Mouse (Mus musculus) spleen, postnatal 4 days (tissue): Measurements from ENCODE around the gene Zdhhc24.

Experiments used
- DNase-seq, 2 experiments: peaks; one replicate each; pipeline ENCODE4 v3.0.0; 2022; ENCODE audit warnings: low spot score in 2 of 2

The Zdhhc24 gene

GRCm38 (mm10) chr19:4877785-4878184 is 683 bp upstream of the Zdhhc24 start, which contains the start of gene Actn3:
Actn3 (minus strand) TSS chr19:4877909.
- DNase-seq: peak in 1 of 2 experiments; percentile 65

- DNase-seq: no peak
These were observed 846 bp downstream of the Zdhhc24 start for GRCm38 (mm10) chr19:4879324-4879703.

GRCm38 (mm10) chr19:4883961-4884360 is 5.5 kb downstream of the Zdhhc24 start:
- DNase-seq: peak in 1 of 2 experiments; percentile 66

- no peak for DNase-seq
These were observed 11.3 kb downstream of the Zdhhc24 start for GRCm38 (mm10) chr19:4889791-4890190.

GRCm38 (mm10) chr19:4891798-4892197 is 13.3 kb downstream of the Zdhhc24 start:
- DNase-seq: peak; percentile 53 to 67

GRCm38 (mm10) chr19:4896780-4897520 is 18.5 kb downstream of the Zdhhc24 start:
- DNase-seq: no peak

GRCm38 (mm10) chr19:4898972-4899371 is 20.5 kb downstream of the Zdhhc24 start:
- DNase-seq: no peak

GRCm38 (mm10) chr19:4899888-4900287 is 21.4 kb downstream of the Zdhhc24 start:
- DNase-seq: no peak

GRCm38 (mm10) chr19:4905979-4906794 is 27.7 kb downstream of the Zdhhc24 start, which contains the start of gene Bbs1:
Bbs1 (minus strand) TSS chr19:4906628.
- DNase-seq: peak; percentile 82 to 94

GRCm38 (mm10) chr19:4908107-4908506 is 29.6 kb downstream of the Zdhhc24 start:
- peak; percentile 62 to 79 for DNase-seq

GRCm38 (mm10) chr19:4909376-4909775 is 30.9 kb downstream of the Zdhhc24 start:
- no peak for DNase-seq

- DNase-seq: no peak
These were observed 37.6 kb downstream of the Zdhhc24 start for GRCm38 (mm10) chr19:4915924-4916603.

GRCm38 (mm10) chr19:4916827-4917226 is 38.4 kb downstream of the Zdhhc24 start:
- DNase-seq: no peak

- DNase-seq: no peak
These were observed 41.2 kb downstream of the Zdhhc24 start for GRCm38 (mm10) chr19:4919652-4920051.

GRCm38 (mm10) chr19:4925121-4925860 is 46.8 kb downstream of the Zdhhc24 start:
- no peak for DNase-seq

GRCm38 (mm10) chr19:4927904-4928531 is 49.5 kb downstream of the Zdhhc24 start, which contains the start of gene Dpp3:
Dpp3 (minus strand) TSS chr19:4928287.
- DNase-seq: peak; percentile 99

- no peak for DNase-seq
These were observed 50.3 kb downstream of the Zdhhc24 start for GRCm38 (mm10) chr19:4928781-4929180.
